Mouse (Mus musculus) embryonic fibroblast, embryonic 13.5 days (primary cell): Measurements from ENCODE around the gene BC005537. TPM values are rescaled to one million over a fixed set of nuclear protein-coding genes. Genes with fewer than 3 reads are reported as not detected.

Source experiments
- H3K27ac ChIP-seq: 2 replicates; pipeline ENCODE4 v1.5.1; 2012; ENCODE audit warnings: low read length, control low read depth, inconsistent platforms; ENCODE audit not compliant: insufficient read depth
- H3K4me1 ChIP-seq: 2 replicates; pipeline ENCODE4 v1.6.1; 2011; ENCODE audit warnings: low read length; ENCODE audit not compliant: control insufficient read depth, insufficient read depth
- H3K4me3 ChIP-seq: 2 replicates; pipeline ENCODE4 v1.5.1; 2011; ENCODE audit warnings: mild to moderate bottlenecking, control low read depth, low read length; ENCODE audit not compliant: insufficient read depth
- CTCF ChIP-seq: IDR thresholded peaks from 2 replicates; pipeline ENCODE4 v1.5.1; 2011; ENCODE audit warnings: mild to moderate bottlenecking, control low read depth, low read length, moderate library complexity, borderline replicate concordance; ENCODE audit not compliant: insufficient read depth
- POLR2A ChIP-seq: IDR thresholded peaks from 2 replicates; pipeline ENCODE4 v1.6.1; 2011; ENCODE audit warnings: low read depth, mild to moderate bottlenecking, control low read depth, low read length, moderate library complexity
- polyA plus RNA-seq: library from polyadenylated mRNA; stranded (reverse); fragments of >200 nt; gene quantifications from 2 replicates; pipeline ENCODE4 v1.2.4, GENCODE M21; 2011; ENCODE audit warnings: low read depth; ENCODE audit not compliant: missing spikeins, insufficient read length

Gene BC005537
- polyA plus RNA-seq, 1 experiment, result 165 TPM

GRCm38 (mm10) chr13:24799925-24800673 lies 1.4 kb upstream of the BC005537 start:
- TF ChIP-seq POLR2A (peak; percentile 75), CTCF (no peak)

GRCm38 (mm10) chr13:24800674-24801307 lies 666 bp upstream of the BC005537 start:
- Histone ChIP-seq H3K4me3 (peak overlapping the region; percentile 100), H3K27ac (peak overlapping the region; percentile 96), H3K4me1 (peaks cover 4% of the 10 kb centered on the region)
- TF ChIP-seq CTCF, result no peak
- peak; percentile 99 for TF ChIP-seq POLR2A

More at GRCm38 (mm10) chr13:24799925-24800673, 1.4 kb upstream of the BC005537 start:
- H3K4me1 ChIP-seq, result peaks cover 4% of the 10 kb centered on the region
- H3K27ac ChIP-seq, result peak overlapping the region; percentile 58
- H3K4me3 ChIP-seq, result peak overlapping the region; percentile 41

DNA sequence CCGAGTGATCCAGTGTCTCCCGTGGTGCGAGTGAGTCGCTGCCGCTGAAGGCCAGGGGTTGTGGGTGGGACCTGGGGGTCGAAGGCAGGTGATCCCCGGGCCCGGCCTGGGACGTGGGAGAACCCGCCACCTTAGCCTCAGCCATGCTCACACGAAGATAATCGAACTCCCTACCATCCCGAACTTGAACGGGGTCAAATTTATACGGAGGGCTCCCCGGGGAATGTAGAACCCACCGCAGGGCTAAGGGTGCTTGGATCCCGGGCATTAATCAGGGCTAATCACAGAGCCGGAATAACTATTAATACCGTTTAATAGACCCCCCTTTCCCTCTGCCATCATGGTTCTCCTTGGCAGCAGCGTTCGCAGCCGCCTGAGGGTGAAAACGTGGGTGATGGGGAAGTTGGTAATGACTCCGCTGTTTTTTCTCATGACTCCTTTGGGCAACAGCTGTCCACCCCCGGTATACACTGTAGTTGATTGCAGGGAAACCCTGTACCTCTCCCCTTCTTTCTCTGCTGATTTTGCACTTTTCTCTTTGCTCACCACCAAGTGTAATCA lies 754 bp downstream of the BC005537 start:
- TF ChIP-seq POLR2A (no peak; the same call in 1 of the 2 replicates), CTCF (no peak)
- H3K27ac ChIP-seq, result no peak overlapping the region
- peak overlapping the region; percentile 100 for H3K4me3 ChIP-seq
- H3K4me1 ChIP-seq, result peaks cover 4% of the 10 kb centered on the region

- peaks cover 4% of the 10 kb centered on the region for H3K4me1 ChIP-seq
- H3K4me3 ChIP-seq, result peak overlapping the region; percentile 100
- no peak for TF ChIP-seq POLR2A
- TF ChIP-seq CTCF, result no peak
- H3K27ac ChIP-seq, result no peak overlapping the region
Measured at GRCm38 (mm10) chr13:24803196-24803595, 1.7 kb downstream of the BC005537 start.

DNA sequence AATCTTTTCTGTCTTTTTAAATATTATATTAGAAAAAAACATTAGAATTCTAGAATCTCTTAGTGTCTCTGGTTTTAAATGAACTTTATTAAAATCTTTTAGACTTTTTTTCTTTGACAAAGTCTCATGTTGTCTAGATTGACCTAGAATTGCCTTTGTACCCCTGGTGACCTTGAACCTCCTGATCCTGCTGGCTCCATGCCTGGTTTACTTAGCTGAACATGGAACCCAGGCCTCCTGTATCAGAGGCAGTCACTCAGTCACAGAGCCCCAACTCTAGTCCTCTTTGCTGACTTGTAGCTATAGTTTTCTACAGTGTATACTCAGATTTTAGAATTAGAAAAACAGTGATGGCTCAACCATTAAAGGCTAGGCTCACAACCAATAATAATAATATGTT lies 4.6 kb downstream of the BC005537 start:
- TF ChIP-seq CTCF (no peak), POLR2A (no peak)
- H3K4me1 ChIP-seq, result no peaks in the 10 kb centered on the region; the same call in 1 of the 2 replicates
- H3K27ac ChIP-seq, result no peak overlapping the region
- H3K4me3 ChIP-seq, result no peak overlapping the region

GRCm38 (mm10) chr13:24812521-24812920 lies 11.1 kb downstream of the BC005537 start:
- TF ChIP-seq CTCF, result no peak
- TF ChIP-seq POLR2A, result no peak
- Histone ChIP-seq H3K27ac (no peak overlapping the region), H3K4me3 (no peak overlapping the region), H3K4me1 (peaks cover 4% of the 10 kb centered on the region)

GRCm38 (mm10) chr13:24814616-24815015 lies 13.2 kb downstream of the BC005537 start:
- Histone ChIP-seq H3K4me1 (peaks cover 4% of the 10 kb centered on the region), H3K4me3 (no peak overlapping the region), H3K27ac (no peak overlapping the region)
- TF ChIP-seq CTCF (no peak), POLR2A (no peak)

DNA sequence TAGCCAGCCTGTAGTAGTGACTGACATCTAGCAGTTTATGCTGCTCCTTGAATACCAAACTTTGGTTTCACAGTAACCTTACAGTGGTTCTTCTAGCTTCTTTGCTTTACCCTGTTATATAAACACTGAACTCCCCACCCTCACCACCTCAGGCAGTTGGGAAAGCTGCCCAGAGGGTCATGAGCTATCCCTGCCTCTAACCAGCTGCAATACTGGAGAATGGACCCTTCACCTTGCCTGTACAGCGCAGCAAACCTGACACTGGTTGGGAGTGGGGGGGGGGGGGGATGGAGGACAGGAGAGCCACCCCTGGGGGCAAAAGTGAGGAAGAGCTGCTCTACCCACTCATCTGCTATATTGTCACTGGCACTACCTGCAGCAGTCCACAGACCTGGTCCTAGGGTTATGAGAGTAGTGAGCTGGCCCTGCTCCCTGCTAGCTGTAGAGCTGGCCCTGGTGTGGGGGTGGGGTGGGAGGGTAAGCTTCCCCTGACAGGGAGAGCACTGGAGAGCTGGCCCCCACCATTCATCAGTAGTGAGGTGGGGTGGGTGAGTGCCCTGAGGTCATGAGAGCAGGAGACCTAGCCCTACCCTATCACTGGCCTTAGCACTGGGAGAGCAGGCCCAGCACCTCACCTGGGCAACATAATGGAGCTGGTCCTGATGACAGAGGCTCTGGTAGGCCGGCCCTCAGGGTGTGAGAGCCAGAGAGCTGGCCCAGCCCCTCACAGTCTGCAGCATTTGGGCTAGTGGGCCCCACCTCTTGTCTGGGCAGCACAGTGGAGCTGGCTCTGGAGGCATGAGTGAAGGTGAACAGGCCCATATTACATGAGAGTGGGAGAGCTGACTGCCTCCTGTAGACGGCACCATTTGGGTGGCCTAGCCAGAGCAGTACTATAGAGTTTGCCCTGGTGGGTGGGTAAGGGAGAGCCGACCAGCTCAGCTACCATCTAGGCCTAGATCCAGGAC lies 15.0 kb downstream of the BC005537 start:
- H3K4me1 ChIP-seq, result peaks cover 4% of the 10 kb centered on the region
- H3K4me3 ChIP-seq, result no peak overlapping the region
- H3K27ac ChIP-seq, result no peak overlapping the region
- TF ChIP-seq POLR2A (no peak; the same call in 1 of the 2 replicates), CTCF (no peak)

- Histone ChIP-seq H3K4me3 (no peak overlapping the region), H3K27ac (no peak overlapping the region), H3K4me1 (peaks cover 9% of the 10 kb centered on the region)
- no peak for TF ChIP-seq CTCF
- TF ChIP-seq POLR2A, result no peak
Measured at GRCm38 (mm10) chr13:24819931-24820330, 18.5 kb downstream of the BC005537 start.
